ENCODE assay signal across 8 mouse cellular contexts in the genomic region with DNA sequence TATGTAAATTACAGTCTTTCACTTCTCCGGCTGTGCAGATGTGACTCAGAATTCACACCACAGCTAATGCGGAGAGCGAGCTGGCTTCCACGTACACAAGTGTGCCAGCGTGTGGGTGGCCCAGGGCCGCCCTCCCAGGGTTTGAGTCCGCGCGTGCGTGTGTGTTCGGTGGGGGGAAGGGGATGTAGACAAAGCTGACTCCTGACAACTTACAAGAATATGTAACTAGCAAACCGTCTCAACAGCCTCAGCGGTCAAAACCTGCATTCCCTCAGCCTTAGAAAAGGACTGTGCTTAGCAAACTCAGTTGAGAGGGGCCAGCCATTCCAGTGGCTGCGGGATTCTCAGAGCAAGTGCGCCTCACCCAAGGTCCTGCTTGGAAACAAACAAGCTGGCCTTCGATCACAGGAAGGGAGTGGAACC. TPM values are rescaled to one million over a fixed set of nuclear protein-coding genes. Genes with fewer than 3 reads are reported as not detected.
DNase-seq lines count a peak whose midpoint lies in the region; ATAC-seq and TF ChIP-seq lines count a peak whose summit lies in the region.

No protein-coding gene starts in this region.

- intact Hi-C loops in left cerebral cortex, postnatal 10 days (cut with DNase I): no loop called here

- peak; percentile 15 for DNase-seq in ES-E14 (ENCODE audit: low read depth, low spot score)
- DNase-seq in intestine, embryonic 14.5 days (ENCODE audit: low spot score): peak; percentile 69
- peak; percentile 27 to 64 for DNase-seq in left cerebral cortex, postnatal 10 days (ENCODE audit: extremely low spot score in 1 of 2, low spot score in 2 of 2)
- DNase-seq in right cerebral cortex, postnatal 14 days: peak; percentile 50

- peak; percentile 90 for ATAC-seq in forebrain, embryonic 16.5 days
- ATAC-seq in intestine, embryonic 14.5 days (replicated peaks; ENCODE audit: low FRiP score, low TSS enrichment, low read depth): 0 out of 2 replicates have a peak, but pooled peaks have one; percentile 55
- no peak for ATAC-seq in erythroblast, adult 5-6 weeks (replicated peaks; ENCODE audit: low FRiP score, poor library complexity, severe bottlenecking)

- peak overlapping the region; percentile 34 to 40; a peak in 3 of 4 replicates for H3K4me3 ChIP-seq in ES-E14 (ENCODE audit: insufficient read depth in 1 of 2, low read depth in 1 of 2, low read length in 2 of 2, poor library complexity in 1 of 2, severe bottlenecking in 1 of 2)
- peak overlapping the region; percentile 47 for H3K4me3 ChIP-seq in bone marrow macrophage, adult 2 months (ENCODE audit: insufficient read depth, low read length)
- H3K4me3 ChIP-seq in forebrain, embryonic 16.5 days (replicated peaks; ENCODE audit: low read length): peak overlapping the region; percentile 39
- H3K4me3 ChIP-seq in intestine, embryonic 14.5 days (ENCODE audit: low read depth, low read length): peak overlapping the region; percentile 23; the same call in 1 of the 2 replicates
- H3K4me3 ChIP-seq in megakaryocyte, embryonic 14.5 days (replicated peaks): peak overlapping the region; percentile 78

- peak overlapping the region; percentile 13; the same call in 1 of the 2 replicates for H3K9ac ChIP-seq in ES-E14 (ENCODE audit: insufficient read depth, low read depth, low read length, poor library complexity, severe bottlenecking)
- H3K9ac ChIP-seq in forebrain, embryonic 16.5 days (replicated peaks; ENCODE audit: low read depth, low read length): peak overlapping the region; percentile 44
- peak overlapping the region; percentile 14; the same call in 1 of the 2 replicates for H3K9ac ChIP-seq in intestine, embryonic 14.5 days (ENCODE audit: low read length)

- TF ChIP-seq POLR2A in bone marrow macrophage, adult 2 months (IDR thresholded peaks at IDR 0.05; ENCODE audit: borderline replicate concordance, low read depth, low read length): no peak

- WGBS in forebrain, embryonic 16.5 days: 0% methylated on average over 16 of the region's 16 CpGs
- WGBS in intestine, embryonic 14.5 days: 10% methylated on average over 16 of the region's 16 CpGs

- H3K4me2 ChIP-seq in forebrain, embryonic 16.5 days (ENCODE audit: low read length): peak overlapping the region; percentile 57
- H3K4me2 ChIP-seq in intestine, embryonic 14.5 days (ENCODE audit: low read length): peak overlapping the region; percentile 53

- H3K9me3 ChIP-seq in ES-E14 (ENCODE audit: control insufficient read depth, insufficient read depth, low read depth, low read length): no peaks in the 10 kb centered on the region
- H3K9me3 ChIP-seq in forebrain, embryonic 16.5 days (ENCODE audit: control insufficient read depth, low read length): no peaks in the 10 kb centered on the region
- H3K9me3 ChIP-seq in intestine, embryonic 14.5 days (ENCODE audit: control insufficient read depth, low read length): no peaks in the 10 kb centered on the region
- H3K9me3 ChIP-seq in megakaryocyte, embryonic 14.5 days: no peaks in the 10 kb centered on the region

- no peaks in the 10 kb centered on the region for H3K36me3 ChIP-seq in ES-E14 (ENCODE audit: control insufficient read depth, insufficient read depth, low read length, poor library complexity, severe bottlenecking)
- no peaks in the 10 kb centered on the region for H3K36me3 ChIP-seq in forebrain, embryonic 16.5 days (ENCODE audit: control insufficient read depth, insufficient read depth)
- no peaks in the 10 kb centered on the region for H3K36me3 ChIP-seq in intestine, embryonic 14.5 days (ENCODE audit: control insufficient read depth, insufficient read depth, low read length)
- H3K36me3 ChIP-seq in megakaryocyte, embryonic 14.5 days (replicated peaks; ENCODE audit: low read length): no peaks in the 10 kb centered on the region

- H3K27ac ChIP-seq in ES-E14 (ENCODE audit: insufficient read depth, low read depth, low read length, poor library complexity, severe bottlenecking): no peak overlapping the region
- no peak overlapping the region for H3K27ac ChIP-seq in bone marrow macrophage, adult 2 months (ENCODE audit: insufficient read depth, low read depth, low read length)
- H3K27ac ChIP-seq in forebrain, embryonic 16.5 days (ENCODE audit: low read length): no peak overlapping the region
- H3K27ac ChIP-seq in intestine, embryonic 14.5 days (ENCODE audit: low read depth): peak overlapping the region; percentile 16; the same call in 1 of the 2 replicates

- no peak for TF ChIP-seq CTCF in bone marrow macrophage, adult 2 months (IDR thresholded peaks at IDR 0.05; ENCODE audit: low read depth, low read length)

- peaks cover 0 to 2% of the 10 kb centered on the region in 2 experiments; a peak in 1 of 4 replicates for H3K4me1 ChIP-seq in ES-E14 (ENCODE audit: control insufficient read depth in 2 of 2, insufficient read depth in 2 of 2, low read length in 2 of 2, poor library complexity in 1 of 2)
- H3K4me1 ChIP-seq in bone marrow macrophage, adult 2 months (ENCODE audit: control insufficient read depth, insufficient read depth, low read length): peaks cover 5% of the 10 kb centered on the region
- peaks cover 16% of the 10 kb centered on the region for H3K4me1 ChIP-seq in forebrain, embryonic 16.5 days (replicated peaks; ENCODE audit: control insufficient read depth, insufficient read depth, low read length)
- peaks cover 20% of the 10 kb centered on the region for H3K4me1 ChIP-seq in intestine, embryonic 14.5 days (replicated peaks; ENCODE audit: control insufficient read depth, insufficient read depth, low read length)
- H3K4me1 ChIP-seq in megakaryocyte, embryonic 14.5 days: peaks cover 5% of the 10 kb centered on the region; the same call in 1 of the 2 replicates

- H3K27me3 ChIP-seq in forebrain, embryonic 16.5 days (replicated peaks; ENCODE audit: control insufficient read depth, insufficient read depth, low read length): no peaks in the 10 kb centered on the region
- H3K27me3 ChIP-seq in intestine, embryonic 14.5 days (replicated peaks; ENCODE audit: control insufficient read depth, insufficient read depth, low read length): no peaks in the 10 kb centered on the region
- H3K27me3 ChIP-seq in megakaryocyte, embryonic 14.5 days (replicated peaks): peaks cover 7% of the 10 kb centered on the region

- in situ Hi-C loops in ES-E14 (cut with MboI; ENCODE audit: low sequenced_read_pairs in 2 of 2, unreplicated experiment in 2 of 2): no loop called here

TF ChIP-seq in ES-E14, 5 proteins besides CTCF, POLR2A, EP300 and RAD21:
- TF ChIP-seq ZC3H11A (IDR thresholded peaks at IDR 0.05; ENCODE audit: borderline replicate concordance, low read depth, low read length) (no peak), MAFK (IDR thresholded peaks at IDR 0.05; ENCODE audit: insufficient read depth, low read depth, low read length) (no peak), ZNF384 (IDR thresholded peaks at IDR 0.05; ENCODE audit: low read depth, low read length) (no peak), CHD2 (IDR thresholded peaks at IDR 0.05; ENCODE audit: low read depth, low read length) (no peak), HCFC1 (IDR thresholded peaks at IDR 0.05; ENCODE audit: borderline replicate concordance, insufficient read depth, low read length) (no peak)

RNA-seq across cellular contexts. Expression of gene Tiparp, which starts 58.3 kb away (rescaled TPM):
- 22.8 and 24.6 TPM in 2 replicates for total RNA-seq in ES-E14 (2012; rRNA removed)
- 24.6 and 26.1 TPM in 2 replicates for polyA plus RNA-seq in bone marrow macrophage, adult 2 months (2012; ENCODE audit: insufficient read depth, insufficient read length, missing spikeins)
- 33.9 and 41.4 TPM in 2 replicates for polyA plus RNA-seq in forebrain, embryonic 16.5 days (2015; fragmentation: Nextera tagmentation; extraction: Ambion mirVana)
- polyA plus RNA-seq in intestine, embryonic 14.5 days (2014; fragmentation: Nextera tagmentation; extraction: Ambion mirVana): 46.1 and 49.5 TPM in 2 replicates
- 10 to 100 TPM; 15.0 to 15.4 TPM for total RNA-seq in left cerebral cortex, postnatal 10 days (2021)
- 0.38 TPM in 1 of 2 replicates, not detected in the other for polyA plus RNA-seq in megakaryocyte, embryonic 14.5 days (2012; ENCODE audit: insufficient read depth, low replicate concordance)
- total RNA-seq in erythroblast, adult 5-6 weeks (2015; ENCODE audit: low replicate concordance): 2.9 and 4.2 TPM in 2 replicates
- 3.0 and 5.6 TPM in 2 replicates for total RNA-seq in erythroblast, adult 5-6 weeks (2017; ENCODE audit: low replicate concordance)

Comparison
In these comparisons a context has a peak if more than half of its experiments do, and no peak if none do; other contexts are left out.
1. DNase-seq: peak in every context shown above with its lines; median percentile 69 in intestine, embryonic 14.5 days; 50 in right cerebral cortex, postnatal 14 days; 46 in left cerebral cortex, postnatal 10 days; 15 in ES-E14.
2. H3K4me3 ChIP-seq: peak in every context shown above with its lines; median percentile 78 in megakaryocyte, embryonic 14.5 days; 47 in bone marrow macrophage, adult 2 months; 39 in forebrain, embryonic 16.5 days; 37 in ES-E14; 23 in intestine, embryonic 14.5 days.
3. RNA of gene Tiparp, which starts 58.3 kb away (polyA plus RNA-seq): 46.1 to 49.5 TPM in intestine, embryonic 14.5 days, 33.9 to 41.4 TPM in forebrain, embryonic 16.5 days and 24.6 to 26.1 TPM in bone marrow macrophage, adult 2 months; 0.38 TPM in megakaryocyte, embryonic 14.5 days; every median in the first group is over 10 times any median in the second.
4. Peak in every context shown above with its lines, with median percentiles within 50 percentile points of each other: H3K9ac ChIP-seq.